Mouse (Mus musculus): ENCODE data around the gene Rasd1.
"Not testable (repeated sequence)": the region's sequence is repeated elsewhere in the genome, so short reads cannot be mapped to it uniquely, and the experiment has no call there.

Rasd1 gene

GRCm38 (mm10) chr11:59961338-59961875 lies 3.3 kb downstream of the Rasd1 start:
- DNase-seq (ENCODE audit: low read depth, low spot score): no peak

GRCm38 (mm10) chr11:59960476-59961337 lies 4.0 kb downstream of the Rasd1 start:
- DNase-seq (ENCODE audit: low read depth, low spot score): no peak

- no peak for DNase-seq (ENCODE audit: low read depth, low spot score)
Measured at GRCm38 (mm10) chr11:59959453-59959852, 5.3 kb downstream of the Rasd1 start.

- no peak for DNase-seq (ENCODE audit: low read depth, low spot score)
Measured at GRCm38 (mm10) chr11:59956749-59957148, 8.0 kb downstream of the Rasd1 start.

- no peak for DNase-seq (ENCODE audit: low read depth, low spot score)
Measured at GRCm38 (mm10) chr11:59952892-59953291, 11.9 kb downstream of the Rasd1 start.

GRCm38 (mm10) chr11:59948401-59948767 lies 16.4 kb downstream of the Rasd1 start:
- DNase-seq (ENCODE audit: low read depth, low spot score): peak; percentile 38

GRCm38 (mm10) chr11:59947752-59948400 lies 16.9 kb downstream of the Rasd1 start, which contains the start of gene Med9:
Med9 (plus strand) TSS chr11:59948206.
- DNase-seq (ENCODE audit: low read depth, low spot score): peak; percentile 90

GRCm38 (mm10) chr11:59944855-59945254 lies 19.9 kb downstream of the Rasd1 start:
- not testable (repeated sequence) for DNase-seq (ENCODE audit: low read depth, low spot score)

- peak; percentile 45 for DNase-seq (ENCODE audit: low read depth, low spot score)
Measured at GRCm38 (mm10) chr11:59941391-59941790, 23.4 kb downstream of the Rasd1 start.

GRCm38 (mm10) chr11:59940645-59941044 lies 24.1 kb downstream of the Rasd1 start:
- DNase-seq (ENCODE audit: low read depth, low spot score): no peak

- DNase-seq (ENCODE audit: low read depth, low spot score): no peak
Measured at GRCm38 (mm10) chr11:59939821-59940220, 24.9 kb downstream of the Rasd1 start.

- DNase-seq (ENCODE audit: low read depth, low spot score): no peak
Measured at GRCm38 (mm10) chr11:59937615-59938014, 27.1 kb downstream of the Rasd1 start.

GRCm38 (mm10) chr11:59937023-59937422 lies 27.7 kb downstream of the Rasd1 start:
- no peak for DNase-seq (ENCODE audit: low read depth, low spot score)

GRCm38 (mm10) chr11:59933943-59934342 lies 30.8 kb downstream of the Rasd1 start:
- DNase-seq (ENCODE audit: low read depth, low spot score): no peak

GRCm38 (mm10) chr11:59932560-59933337 lies 32.0 kb downstream of the Rasd1 start:
- DNase-seq (ENCODE audit: low read depth, low spot score): no peak

- DNase-seq (ENCODE audit: low read depth, low spot score): no peak
Measured at GRCm38 (mm10) chr11:59930031-59930430, 34.7 kb downstream of the Rasd1 start.

- DNase-seq (ENCODE audit: low read depth, low spot score): no peak
Measured at GRCm38 (mm10) chr11:59921265-59921664, 43.5 kb downstream of the Rasd1 start.

GRCm38 (mm10) chr11:59920331-59920730 lies 44.4 kb downstream of the Rasd1 start:
- no peak for DNase-seq (ENCODE audit: low read depth, low spot score)

- no peak for DNase-seq (ENCODE audit: low read depth, low spot score)
Measured at GRCm38 (mm10) chr11:59919401-59919800, 45.3 kb downstream of the Rasd1 start.

- no peak for DNase-seq (ENCODE audit: low read depth, low spot score)
Measured at GRCm38 (mm10) chr11:59918014-59918413, 46.7 kb downstream of the Rasd1 start.

GRCm38 (mm10) chr11:59913702-59914101 lies 51.0 kb downstream of the Rasd1 start:
- DNase-seq (ENCODE audit: low read depth, low spot score): peak; percentile 62
